Mouse (Mus musculus) natural killer cell, adult 2 months (primary cell): ENCODE measurements at regions not wholly inside any gene's neighbourhood (a gene's known extent, or its start where the extent isn't known, plus 50 kb on each side); places are given as distances from the start of the nearest gene placed in this dataset.

Source experiments
- DNase-seq, 2 experiments: peaks; one replicate each; pipeline ENCODE4 v3.0.0; 2022; ENCODE audit warnings: low spot score in 2 of 2

GRCm38 (mm10) chr2:101175124-101175523, 449.4 kb upstream of the Rag2 start:
- no peak for DNase-seq

- DNase-seq: no peak
Observed at GRCm38 (mm10) chr2:101206637-101207036, 417.9 kb upstream of the Rag2 start.

- DNase-seq: no peak
Observed at GRCm38 (mm10) chr2:101209136-101209535, 415.4 kb upstream of the Rag2 start.

- no peak for DNase-seq
Observed at GRCm38 (mm10) chr2:101220759-101221158, 403.8 kb upstream of the Rag2 start.

GRCm38 (mm10) chr2:101242983-101243382, 381.5 kb upstream of the Rag2 start:
- DNase-seq: no peak

- no peak for DNase-seq
Observed at GRCm38 (mm10) chr2:101247133-101247532, 377.4 kb upstream of the Rag2 start.

- DNase-seq: no peak
Observed at GRCm38 (mm10) chr2:101252228-101252627, 372.3 kb upstream of the Rag2 start.

- no peak for DNase-seq
Observed at GRCm38 (mm10) chr2:101256464-101256863, 368.1 kb upstream of the Rag2 start.

- no peak for DNase-seq
Observed at GRCm38 (mm10) chr2:101263934-101264333, 360.6 kb upstream of the Rag2 start.

- no peak for DNase-seq
Observed at GRCm38 (mm10) chr2:101266685-101267374, 357.7 kb upstream of the Rag2 start.

- no peak for DNase-seq
Observed at GRCm38 (mm10) chr2:101274045-101274664, 350.4 kb upstream of the Rag2 start.

GRCm38 (mm10) chr2:101284886-101285285, 339.6 kb upstream of the Rag2 start:
- no peak for DNase-seq

- no peak for DNase-seq
Observed at GRCm38 (mm10) chr2:101288119-101288518, 336.4 kb upstream of the Rag2 start.

GRCm38 (mm10) chr2:101289168-101289567, 335.4 kb upstream of the Rag2 start:
- DNase-seq: no peak

- no peak for DNase-seq
Observed at GRCm38 (mm10) chr2:101290738-101291137, 333.8 kb upstream of the Rag2 start.

- no peak for DNase-seq
Observed at GRCm38 (mm10) chr2:101295678-101296368, 328.7 kb upstream of the Rag2 start.

- no peak for DNase-seq
Observed at GRCm38 (mm10) chr2:101296369-101296682, 328.2 kb upstream of the Rag2 start.

GRCm38 (mm10) chr2:101296778-101297177, 327.7 kb upstream of the Rag2 start:
- DNase-seq: no peak

- DNase-seq: no peak
Observed at GRCm38 (mm10) chr2:101299126-101299525, 325.4 kb upstream of the Rag2 start.

- DNase-seq: no peak
Observed at GRCm38 (mm10) chr2:101300106-101300505, 324.4 kb upstream of the Rag2 start.

GRCm38 (mm10) chr2:101321286-101321914, 303.1 kb upstream of the Rag2 start:
- no peak for DNase-seq

GRCm38 (mm10) chr2:101356709-101357108, 267.8 kb upstream of the Rag2 start:
- no peak for DNase-seq

- no peak for DNase-seq
Observed at GRCm38 (mm10) chr2:101364256-101364655, 260.3 kb upstream of the Rag2 start.
